Mouse (Mus musculus): ENCODE results near the gene Fam189a2.
A peak's percentile ranks its signal among the peaks of the same experiment; 100 is the strongest.

Gene Fam189a2

GRCm38 (mm10) chr19:24030871-24031556, at the start of gene Fam189a2:
Gene Fam189a2 (minus strand): TSS chr19:24031019.
- peak; percentile 69 for DNase-seq

- no peak for DNase-seq
Observed at GRCm38 (mm10) chr19:24077658-24078057, 46.8 kb upstream of the Fam189a2 start.

GRCm38 (mm10) chr19:24076536-24076935, 45.7 kb upstream of the Fam189a2 start:
- no peak for DNase-seq

- DNase-seq: no peak
Observed at GRCm38 (mm10) chr19:24075927-24076326, 45.1 kb upstream of the Fam189a2 start.

- DNase-seq: no peak
Observed at GRCm38 (mm10) chr19:24073155-24073554, 42.3 kb upstream of the Fam189a2 start.

- DNase-seq: no peak
Observed at GRCm38 (mm10) chr19:24064348-24064895, 33.6 kb upstream of the Fam189a2 start.

GRCm38 (mm10) chr19:24063585-24063984, 32.8 kb upstream of the Fam189a2 start:
- DNase-seq: no peak

GRCm38 (mm10) chr19:24058851-24059250, 28.0 kb upstream of the Fam189a2 start:
- DNase-seq: no peak

- peak; percentile 19 for DNase-seq
Observed at GRCm38 (mm10) chr19:24058021-24058420, 27.2 kb upstream of the Fam189a2 start.

GRCm38 (mm10) chr19:24056880-24057279, 26.1 kb upstream of the Fam189a2 start:
- DNase-seq: no peak

GRCm38 (mm10) chr19:24054904-24055303, 24.1 kb upstream of the Fam189a2 start:
- DNase-seq: peak; percentile 78

GRCm38 (mm10) chr19:24054265-24054664, 23.4 kb upstream of the Fam189a2 start:
- peak; percentile 38 for DNase-seq

- DNase-seq: peak; percentile 59
Observed at GRCm38 (mm10) chr19:24050514-24050913, 19.7 kb upstream of the Fam189a2 start.

GRCm38 (mm10) chr19:24049329-24049728, 18.5 kb upstream of the Fam189a2 start:
- peak; percentile 81 for DNase-seq

GRCm38 (mm10) chr19:24046395-24046993, 15.7 kb upstream of the Fam189a2 start:
- DNase-seq: peak; percentile 47

GRCm38 (mm10) chr19:24042387-24042786, 11.6 kb upstream of the Fam189a2 start:
- peak; percentile 65 for DNase-seq

- DNase-seq: peak; percentile 92
Observed at GRCm38 (mm10) chr19:24039061-24039853, 8.4 kb upstream of the Fam189a2 start.

GRCm38 (mm10) chr19:24034367-24034766, 3.5 kb upstream of the Fam189a2 start:
- no peak for DNase-seq

GRCm38 (mm10) chr19:24032654-24033236, 1.9 kb upstream of the Fam189a2 start:
- DNase-seq: no peak

- DNase-seq: peak; percentile 34
Observed at GRCm38 (mm10) chr19:24030511-24030870, 328 bp downstream of the Fam189a2 start.

- DNase-seq: peak; percentile 81
Observed at GRCm38 (mm10) chr19:24029616-24030510, 956 bp downstream of the Fam189a2 start.

- DNase-seq: no peak
Observed at GRCm38 (mm10) chr19:24025876-24026275, 4.9 kb downstream of the Fam189a2 start.

All from lung, postnatal 36 days (tissue).